Mouse (Mus musculus) limb, embryonic 14.5 days (tissue): Measurements from ENCODE around the gene Npdc1. TPM values are rescaled to one million over a fixed set of nuclear protein-coding genes. Genes with fewer than 3 reads are reported as not detected.

Experiments
- ATAC-seq: fragments of 200-750 bp; cut with Nextera tagmentation; 2 replicates; pipeline ENCODE4 v1.8.0; 2017; ENCODE audit warnings: low read depth, moderate number of reproducible peaks, moderate TSS enrichment; ENCODE audit not compliant: low FRiP score
- DNase-seq: peaks from one replicate; pipeline ENCODE4 v3.0.0-alpha.2; 2015; ENCODE audit warnings: low spot score
- H3K27ac ChIP-seq: fragments of 300-500 bp; sonication (generic); replicated peaks from 2 replicates; pipeline ENCODE4 v1.5.1; 2014; ENCODE audit warnings: low read depth, mild to moderate bottlenecking, low read length, moderate library complexity, mixed read lengths
- H3K27me3 ChIP-seq: fragments of 300-500 bp; sonication (generic); 2 replicates; pipeline ENCODE4 v1.6.1; 2014; ENCODE audit warnings: low read length, mixed read lengths; ENCODE audit not compliant: control insufficient read depth, insufficient read depth
- H3K36me3 ChIP-seq: fragments of 300-500 bp; sonication (generic); 2 replicates; pipeline ENCODE4 v1.6.1; 2014; ENCODE audit warnings: mild to moderate bottlenecking, low read length, moderate library complexity, mixed read lengths; ENCODE audit not compliant: control insufficient read depth, insufficient read depth
- H3K4me1 ChIP-seq: fragments of 300-500 bp; sonication (generic); 2 replicates; pipeline ENCODE4 v1.6.1; 2014; ENCODE audit warnings: antibody characterized with exemption, low read length, mixed read lengths; ENCODE audit not compliant: control insufficient read depth, insufficient read depth
- H3K4me2 ChIP-seq: fragments of 300-500 bp; sonication (generic); replicated peaks from 2 replicates; pipeline ENCODE4 v1.6.1; 2014; ENCODE audit warnings: low read depth, mild to moderate bottlenecking, low read length, moderate library complexity; ENCODE audit not compliant: severe bottlenecking
- H3K4me3 ChIP-seq: fragments of 300-500 bp; sonication (generic); replicated peaks from 2 replicates; pipeline ENCODE4 v1.5.1; 2014; ENCODE audit warnings: low read length
- H3K9ac ChIP-seq: fragments of 300-500 bp; sonication (generic); 2 replicates; pipeline ENCODE4 v1.6.1; 2014; ENCODE audit warnings: mild to moderate bottlenecking, low read depth, low read length, moderate library complexity; ENCODE audit not compliant: severe bottlenecking
- H3K9me3 ChIP-seq: fragments of 300-500 bp; sonication (generic); 2 replicates; pipeline ENCODE4 v1.6.1; 2016; ENCODE audit warnings: low read length; ENCODE audit not compliant: control insufficient read depth
- POLR2A ChIP-seq: fragments of 200-500 bp; IDR thresholded peaks from 2 replicates; pipeline ENCODE4 v1.8.0; 2012; ENCODE audit warnings: inconsistent platforms, mild to moderate bottlenecking, moderate library complexity, borderline replicate concordance; ENCODE audit not compliant: insufficient read depth, insufficient read length; ENCODE audit errors: extremely low read depth
- WGBS: fragments of 180-500 bp; shearing (Covaris S2); extraction: QIAGEN DNeasy Blood & Tissue Kit; methylation state at CpG from one replicate; pipeline ENCODE4 v1.1.7; 2014; 5-methylcytosine and 5-hydroxymethylcytosine counted together
- microRNA-seq: library from miRNA; unstranded; fragments of <30 nt; microRNA quantifications from one replicate; pipeline ENCODE4, GENCODE M21; 2016
- polyA plus RNA-seq, 2 experiments: library from polyadenylated mRNA; depleted of rRNA in 1 of 2; stranded (reverse) in 1 of 2; unstranded in 1 of 2; fragments of >200 nt; fragmentation: Nextera tagmentation in 1 of 2; extraction: Ambion mirVana in 1 of 2; gene quantifications; 2 replicates each; pipeline versions ENCODE4 v1.2.1 to v1.2.3; 2012 to 2014

The Npdc1 gene
- polyA plus RNA-seq, 2 experiments = 42.9 to 76.2 TPM

DNA sequence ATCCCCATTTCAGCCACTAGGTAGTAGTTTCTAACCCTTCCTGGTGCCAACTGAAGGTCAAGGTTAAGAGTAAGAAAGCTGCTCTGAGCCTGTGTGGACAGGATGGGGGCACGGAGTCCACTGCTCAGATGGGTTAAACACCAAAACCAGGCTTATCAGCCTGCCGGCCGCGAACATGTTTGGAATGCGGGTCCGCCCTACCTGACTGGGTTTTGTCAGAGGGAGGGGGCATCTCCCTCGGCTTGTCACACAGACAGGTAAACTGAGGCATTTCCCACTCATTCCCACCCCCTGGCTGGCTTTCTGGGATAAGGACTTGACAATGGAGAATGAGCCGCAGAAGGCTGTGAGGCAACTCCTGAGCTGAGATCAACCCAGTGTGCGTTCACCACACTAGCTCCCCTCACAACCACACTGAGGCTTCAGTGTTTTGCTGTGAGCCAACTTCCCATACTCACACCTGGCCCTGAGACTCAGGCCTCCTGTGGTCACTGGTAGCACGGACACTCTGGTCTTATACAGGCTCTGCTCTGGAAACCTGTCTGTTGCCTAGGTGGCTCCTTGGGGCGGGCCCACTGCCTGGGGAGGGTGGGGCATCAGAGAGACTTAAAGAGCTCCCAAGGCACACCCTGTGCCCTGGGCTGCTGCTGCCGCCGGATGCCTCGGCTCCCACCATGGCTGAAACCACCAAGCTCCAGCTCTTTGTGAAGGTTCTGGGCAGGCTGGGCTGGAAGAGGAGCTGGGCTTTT, 57.2 kb downstream of the Npdc1 start, which contains the start of gene Clic3:
Clic3 (plus strand) TSS at position 634 of the 749 bp plus-strand sequence.
- Histone ChIP-seq H3K27me3 (no peaks in the 10 kb centered on the region), H3K27ac (no peak within 1 kb of the TSS), H3K4me2 (no peak within 1 kb of the TSS), H3K36me3 (0 out of 2 replicates have a peak, but pooled peaks cover 7% of the 10 kb centered on the region), H3K9me3 (no peaks in the 10 kb centered on the region), H3K4me1 (peaks cover 13% of the 10 kb centered on the region), H3K9ac (no peak within 1 kb of the TSS; the same call in 1 of the 2 replicates), H3K4me3 (no peak within 1 kb of the TSS)
- no peak for TF ChIP-seq POLR2A
- DNase-seq (no peak), ATAC-seq (no peak)
- 62% methylated on average over 14 of the region's 14 CpGs for WGBS

DNA sequence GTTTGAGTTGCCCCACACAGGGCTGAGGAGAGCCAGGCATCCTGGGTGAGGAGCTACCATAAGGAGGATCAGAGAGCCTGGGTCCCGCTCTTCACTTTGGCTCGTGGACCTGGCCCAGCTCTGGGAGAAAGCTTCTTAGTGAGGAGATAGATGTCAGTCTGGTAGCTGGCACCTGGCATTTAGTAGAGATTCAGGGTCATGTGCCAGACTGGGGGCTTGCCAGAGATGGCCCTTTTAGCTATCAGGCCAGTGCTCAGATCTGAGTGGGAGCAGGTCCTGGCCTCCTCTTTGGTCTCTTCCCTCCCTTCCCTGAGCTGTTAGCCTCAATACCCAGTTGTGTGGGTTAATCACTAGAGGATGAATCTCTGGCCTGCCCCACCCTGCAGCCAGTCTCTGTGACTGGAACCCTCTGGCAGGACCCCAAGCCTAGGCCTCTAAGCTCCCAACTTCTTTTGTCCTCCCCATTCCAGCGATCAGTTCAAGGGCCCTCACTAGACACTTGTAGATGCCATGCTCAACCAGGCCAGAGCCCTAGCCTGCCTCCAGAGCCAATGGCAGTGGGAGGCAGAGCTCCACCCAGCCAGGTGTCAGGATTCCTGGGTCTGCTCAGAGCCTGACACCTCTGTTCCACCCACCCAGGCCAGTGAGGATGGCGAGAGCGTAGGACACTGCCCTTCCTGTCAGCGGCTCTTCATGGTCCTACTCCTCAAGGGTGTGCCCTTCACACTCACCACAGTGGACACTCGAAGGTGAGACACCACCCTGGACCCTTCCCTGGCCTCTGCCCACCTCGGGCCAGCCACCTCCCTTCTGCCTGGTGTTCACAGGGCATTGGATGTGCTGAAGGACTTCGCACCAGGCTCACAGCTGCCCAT, 58.1 kb downstream of the Npdc1 start:
- DNase-seq = no peak
- 87% methylated on average over 9 of the region's 9 CpGs for WGBS
- Histone ChIP-seq H3K9ac (no peak overlapping the region; the same call in 1 of the 2 replicates), H3K9me3 (no peaks in the 10 kb centered on the region), H3K4me1 (peaks cover 14% of the 10 kb centered on the region), H3K4me3 (no peak overlapping the region), H3K36me3 (0 out of 2 replicates have a peak, but pooled peaks cover 7% of the 10 kb centered on the region), H3K27ac (no peak overlapping the region), H3K27me3 (no peaks in the 10 kb centered on the region), H3K4me2 (no peak overlapping the region)
- no peak for ATAC-seq
- no peak for TF ChIP-seq POLR2A

DNA sequence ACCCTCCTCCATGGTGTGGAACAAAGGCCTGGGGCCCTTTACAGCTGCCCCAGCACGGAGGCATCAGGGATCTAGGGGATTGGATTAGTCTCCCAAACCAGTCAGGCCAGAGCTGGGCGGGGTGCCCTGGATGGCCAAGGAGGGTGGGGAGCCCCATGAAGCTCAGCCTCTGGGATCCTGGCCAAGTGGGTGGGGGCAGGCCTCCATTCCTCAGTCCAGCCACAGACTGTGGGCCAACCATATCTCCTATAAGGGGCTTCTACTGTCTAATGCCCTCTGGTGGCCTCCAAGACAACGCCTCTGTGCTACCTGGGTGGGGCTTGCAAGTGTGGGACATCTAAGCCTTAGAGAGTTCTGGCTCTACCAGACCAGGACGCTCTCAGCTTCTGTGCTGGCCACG, 59.8 kb downstream of the Npdc1 start:
- peaks cover 14% of the 10 kb centered on the region for H3K4me1 ChIP-seq
- H3K9ac ChIP-seq = no peak overlapping the region
- DNase-seq = peak; percentile 15
- no peaks in the 10 kb centered on the region for H3K9me3 ChIP-seq
- ATAC-seq = no peak
- no peak overlapping the region for H3K4me3 ChIP-seq
- no peak overlapping the region for H3K4me2 ChIP-seq
- WGBS = 79% methylated on average over 5 of the region's 5 CpGs
- no peak overlapping the region for H3K27ac ChIP-seq
- H3K27me3 ChIP-seq = no peaks in the 10 kb centered on the region
- 0 out of 2 replicates have a peak, but pooled peaks cover 7% of the 10 kb centered on the region for H3K36me3 ChIP-seq
- no peak for TF ChIP-seq POLR2A

Small RNAs within 50 kb of the gene (microRNA-seq; reads per million reads assigned to microRNA genes)
- gene Mir3087 = not detected

Other genes with a start within 250 kb of the Npdc1 start
Only the 30 nearest of the 40 such genes appear.
- 501 and 550 TPM in 2 replicates for gene Tubb4b, start 174.6 kb upstream of the Npdc1 start, polyA plus RNA-seq (2012; rRNA removed)
- gene Tubb4b, start 174.6 kb upstream of the Npdc1 start, polyA plus RNA-seq (2014; fragmentation: Nextera tagmentation; extraction: Ambion mirVana) = 404 and 419 TPM in 2 replicates
- gene Slc34a3, start 165.0 kb upstream of the Npdc1 start, polyA plus RNA-seq (2012; rRNA removed) = 0.19 TPM in 1 of 2 replicates, not detected in the other
- not detected in 2 replicates for gene Slc34a3, start 165.0 kb upstream of the Npdc1 start, polyA plus RNA-seq (2014; fragmentation: Nextera tagmentation; extraction: Ambion mirVana)
- 0.05 TPM in 1 of 2 replicates, not detected in the other for gene Rnf224, start 162.6 kb upstream of the Npdc1 start, polyA plus RNA-seq (2012; rRNA removed)
- gene Rnf224, start 162.6 kb upstream of the Npdc1 start, polyA plus RNA-seq (2014; fragmentation: Nextera tagmentation; extraction: Ambion mirVana) = not detected in 2 replicates
- 14.8 and 19.1 TPM in 2 replicates for gene Rnf208, start 157.1 kb upstream of the Npdc1 start, polyA plus RNA-seq (2012; rRNA removed)
- 13.0 and 15.8 TPM in 2 replicates for gene Rnf208, start 157.1 kb upstream of the Npdc1 start, polyA plus RNA-seq (2014; fragmentation: Nextera tagmentation; extraction: Ambion mirVana)
- 0.65 and 1.5 TPM in 2 replicates for gene Cysrt1, start 156.9 kb upstream of the Npdc1 start, polyA plus RNA-seq (2012; rRNA removed)
- 2.8 and 7.6 TPM in 2 replicates for gene Cysrt1, start 156.9 kb upstream of the Npdc1 start, polyA plus RNA-seq (2014; fragmentation: Nextera tagmentation; extraction: Ambion mirVana)
- gene AL732309.1, start 152.5 kb upstream of the Npdc1 start, polyA plus RNA-seq (2012; rRNA removed) = 19.2 and 24.6 TPM in 2 replicates
- 6.4 and 8.3 TPM in 2 replicates for gene AL732309.1, start 152.5 kb upstream of the Npdc1 start, polyA plus RNA-seq (2014; fragmentation: Nextera tagmentation; extraction: Ambion mirVana)
- 29.7 and 33.9 TPM in 2 replicates for gene Tmem203, start 143.9 kb upstream of the Npdc1 start, polyA plus RNA-seq (2012; rRNA removed)
- gene Tmem203, start 143.9 kb upstream of the Npdc1 start, polyA plus RNA-seq (2014; fragmentation: Nextera tagmentation; extraction: Ambion mirVana) = 16.3 and 21.8 TPM in 2 replicates
- 4.9 and 6.0 TPM in 2 replicates for gene Tprn, start 136.7 kb upstream of the Npdc1 start, polyA plus RNA-seq (2012; rRNA removed)
- gene Tprn, start 136.7 kb upstream of the Npdc1 start, polyA plus RNA-seq (2014; fragmentation: Nextera tagmentation; extraction: Ambion mirVana) = 6.1 and 6.8 TPM in 2 replicates
- gene Ssna1, start 126.9 kb upstream of the Npdc1 start, polyA plus RNA-seq (2012; rRNA removed) = 124 and 135 TPM in 2 replicates
- gene Ssna1, start 126.9 kb upstream of the Npdc1 start, polyA plus RNA-seq (2014; fragmentation: Nextera tagmentation; extraction: Ambion mirVana) = 254 and 267 TPM in 2 replicates
- 121 and 165 TPM in 2 replicates for gene Anapc2, start 126.9 kb upstream of the Npdc1 start, polyA plus RNA-seq (2012; rRNA removed)
- 117 and 126 TPM in 2 replicates for gene Anapc2, start 126.9 kb upstream of the Npdc1 start, polyA plus RNA-seq (2014; fragmentation: Nextera tagmentation; extraction: Ambion mirVana)
- gene Tmem210, start 111.2 kb upstream of the Npdc1 start, polyA plus RNA-seq (2012; rRNA removed) = not detected in 2 replicates
- not detected in 2 replicates for gene Tmem210, start 111.2 kb upstream of the Npdc1 start, polyA plus RNA-seq (2014; fragmentation: Nextera tagmentation; extraction: Ambion mirVana)
- 0.09 TPM in 1 of 2 replicates, not detected in the other for gene Lrrc26, start 109.4 kb upstream of the Npdc1 start, polyA plus RNA-seq (2012; rRNA removed)
- 0.15 TPM in 1 of 2 replicates, not detected in the other for gene Lrrc26, start 109.4 kb upstream of the Npdc1 start, polyA plus RNA-seq (2014; fragmentation: Nextera tagmentation; extraction: Ambion mirVana)
- gene Grin1, start 80.2 kb upstream of the Npdc1 start, polyA plus RNA-seq (2012; rRNA removed) = 0.34 and 0.42 TPM in 2 replicates
- gene Grin1, start 80.2 kb upstream of the Npdc1 start, polyA plus RNA-seq (2014; fragmentation: Nextera tagmentation; extraction: Ambion mirVana) = 0.43 and 1.3 TPM in 2 replicates
- gene Man1b1, start 67.0 kb upstream of the Npdc1 start, polyA plus RNA-seq (2012; rRNA removed) = 34.8 and 35.3 TPM in 2 replicates
- 70.2 and 83.5 TPM in 2 replicates for gene Man1b1, start 67.0 kb upstream of the Npdc1 start, polyA plus RNA-seq (2014; fragmentation: Nextera tagmentation; extraction: Ambion mirVana)
- gene Dpp7, start 43.0 kb upstream of the Npdc1 start, polyA plus RNA-seq (2012; rRNA removed) = 43.6 and 50.6 TPM in 2 replicates
- 24.7 and 25.8 TPM in 2 replicates for gene Dpp7, start 43.0 kb upstream of the Npdc1 start, polyA plus RNA-seq (2014; fragmentation: Nextera tagmentation; extraction: Ambion mirVana)
- 8.2 and 10.7 TPM in 2 replicates for gene Uap1l1, start 33.7 kb upstream of the Npdc1 start, polyA plus RNA-seq (2012; rRNA removed)
- 15.8 and 17.6 TPM in 2 replicates for gene Uap1l1, start 33.7 kb upstream of the Npdc1 start, polyA plus RNA-seq (2014; fragmentation: Nextera tagmentation; extraction: Ambion mirVana)
- gene Sapcd2, start 27.0 kb upstream of the Npdc1 start, polyA plus RNA-seq (2012; rRNA removed) = 42.5 and 59.7 TPM in 2 replicates
- gene Sapcd2, start 27.0 kb upstream of the Npdc1 start, polyA plus RNA-seq (2014; fragmentation: Nextera tagmentation; extraction: Ambion mirVana) = 33.1 and 35.9 TPM in 2 replicates
- 3.3 and 3.9 TPM in 2 replicates for gene Entpd2, start 3.5 kb upstream of the Npdc1 start, polyA plus RNA-seq (2012; rRNA removed)
- 2.1 and 2.6 TPM in 2 replicates for gene Entpd2, start 3.5 kb upstream of the Npdc1 start, polyA plus RNA-seq (2014; fragmentation: Nextera tagmentation; extraction: Ambion mirVana)
- 0.05 and 0.11 TPM in 2 replicates for gene Fut7, start 23.9 kb downstream of the Npdc1 start, polyA plus RNA-seq (2012; rRNA removed)
- not detected in 2 replicates for gene Fut7, start 23.9 kb downstream of the Npdc1 start, polyA plus RNA-seq (2014; fragmentation: Nextera tagmentation; extraction: Ambion mirVana)
- gene Abca2, start 29.4 kb downstream of the Npdc1 start, polyA plus RNA-seq (2012; rRNA removed) = 15.3 and 17.4 TPM in 2 replicates
- gene Abca2, start 29.4 kb downstream of the Npdc1 start, polyA plus RNA-seq (2014; fragmentation: Nextera tagmentation; extraction: Ambion mirVana) = 5.9 and 7.4 TPM in 2 replicates
- 7.7 and 10.9 TPM in 2 replicates for gene Clic3, start 57.5 kb downstream of the Npdc1 start, polyA plus RNA-seq (2012; rRNA removed)
- 13.4 and 22.5 TPM in 2 replicates for gene Clic3, start 57.5 kb downstream of the Npdc1 start, polyA plus RNA-seq (2014; fragmentation: Nextera tagmentation; extraction: Ambion mirVana)
- gene Paxx, start 61.7 kb downstream of the Npdc1 start, polyA plus RNA-seq (2012; rRNA removed) = 65.6 and 71.0 TPM in 2 replicates
- gene Paxx, start 61.7 kb downstream of the Npdc1 start, polyA plus RNA-seq (2014; fragmentation: Nextera tagmentation; extraction: Ambion mirVana) = 34.0 and 44.9 TPM in 2 replicates
- 0.87 and 2.4 TPM in 2 replicates for gene Ptgds, start 70.7 kb downstream of the Npdc1 start, polyA plus RNA-seq (2012; rRNA removed)
- 4.0 and 4.1 TPM in 2 replicates for gene Ptgds, start 70.7 kb downstream of the Npdc1 start, polyA plus RNA-seq (2014; fragmentation: Nextera tagmentation; extraction: Ambion mirVana)
- gene Lcn12, start 94.6 kb downstream of the Npdc1 start, polyA plus RNA-seq (2012; rRNA removed) = not detected in 2 replicates
- gene Lcn12, start 94.6 kb downstream of the Npdc1 start, polyA plus RNA-seq (2014; fragmentation: Nextera tagmentation; extraction: Ambion mirVana) = not detected in 2 replicates
- gene Fbxw5, start 101.4 kb downstream of the Npdc1 start, polyA plus RNA-seq (2012; rRNA removed) = 46.2 and 49.2 TPM in 2 replicates
- gene Fbxw5, start 101.4 kb downstream of the Npdc1 start, polyA plus RNA-seq (2014; fragmentation: Nextera tagmentation; extraction: Ambion mirVana) = 70.0 and 76.9 TPM in 2 replicates
- gene C8g, start 102.4 kb downstream of the Npdc1 start, polyA plus RNA-seq (2012; rRNA removed) = 4.2 and 5.5 TPM in 2 replicates
- 4.4 and 4.6 TPM in 2 replicates for gene C8g, start 102.4 kb downstream of the Npdc1 start, polyA plus RNA-seq (2014; fragmentation: Nextera tagmentation; extraction: Ambion mirVana)
- gene Traf2, start 147.6 kb downstream of the Npdc1 start, polyA plus RNA-seq (2012; rRNA removed) = 18.0 and 18.9 TPM in 2 replicates
- 29.2 and 35.6 TPM in 2 replicates for gene Traf2, start 147.6 kb downstream of the Npdc1 start, polyA plus RNA-seq (2014; fragmentation: Nextera tagmentation; extraction: Ambion mirVana)
- gene Edf1, start 158.5 kb downstream of the Npdc1 start, polyA plus RNA-seq (2012; rRNA removed) = 116 and 174 TPM in 2 replicates
- gene Edf1, start 158.5 kb downstream of the Npdc1 start, polyA plus RNA-seq (2014; fragmentation: Nextera tagmentation; extraction: Ambion mirVana) = 325 and 331 TPM in 2 replicates
- 10.9 and 15.0 TPM in 2 replicates for gene Mamdc4, start 175.5 kb downstream of the Npdc1 start, polyA plus RNA-seq (2012; rRNA removed)
- gene Mamdc4, start 175.5 kb downstream of the Npdc1 start, polyA plus RNA-seq (2014; fragmentation: Nextera tagmentation; extraction: Ambion mirVana) = 1.4 and 1.8 TPM in 2 replicates
- gene Phpt1, start 175.9 kb downstream of the Npdc1 start, polyA plus RNA-seq (2012; rRNA removed) = 137 and 139 TPM in 2 replicates
- gene Phpt1, start 175.9 kb downstream of the Npdc1 start, polyA plus RNA-seq (2014; fragmentation: Nextera tagmentation; extraction: Ambion mirVana) = 167 and 176 TPM in 2 replicates